17 mouse cellular contexts compared by ENCODE assay signal in genomic region chr16:32942694-32943093, GRCm38 (mm10). TPM values are rescaled to one million over a fixed set of nuclear protein-coding genes. Genes with fewer than 3 reads are reported as not detected.
DNase-seq lines count a peak whose midpoint lies in the region; ATAC-seq and TF ChIP-seq lines count a peak whose summit lies in the region.
"Had no signal": no experiment of that assay in that cellular context is flagged by ENCODE, and none has a peak within 500 bp of the region (broad histone marks: within the 10 kb centered on the region; RNA-seq: fewer than 3 reads in every experiment).

No protein-coding gene starts in this region.

- no peaks in the 10 kb centered on the region for H3K4me1 ChIP-seq in forebrain, embryonic 14.5 days (ENCODE audit: control insufficient read depth, insufficient read depth, low read length)
- H3K4me1 ChIP-seq in forebrain, embryonic 11.5 days (replicated peaks; ENCODE audit: control insufficient read depth, insufficient read depth, low read length) = no peaks in the 10 kb centered on the region
- H3K4me1 ChIP-seq in limb, embryonic 13.5 days = peaks cover 6% of the 10 kb centered on the region
- peaks cover 10% of the 10 kb centered on the region for H3K4me1 ChIP-seq in limb, embryonic 10.5 days
- no peaks in the 10 kb centered on the region for H3K4me1 ChIP-seq in intestine, embryonic 16.5 days (ENCODE audit: control insufficient read depth, insufficient read depth, low read length)

- H3K36me3 ChIP-seq in forebrain, embryonic 14.5 days (ENCODE audit: control insufficient read depth, insufficient read depth, low read length) = no peaks in the 10 kb centered on the region
- no peaks in the 10 kb centered on the region for H3K36me3 ChIP-seq in forebrain, embryonic 11.5 days (ENCODE audit: control insufficient read depth, insufficient read depth, low read length)
- no peaks in the 10 kb centered on the region for H3K36me3 ChIP-seq in limb, embryonic 13.5 days
- 0 out of 2 replicates have a peak, but pooled peaks cover 3% of the 10 kb centered on the region for H3K36me3 ChIP-seq in limb, embryonic 10.5 days
- H3K36me3 ChIP-seq in myocyte (ENCODE audit: control insufficient read depth, insufficient read depth) = no peaks in the 10 kb centered on the region
- H3K36me3 ChIP-seq in intestine, embryonic 16.5 days (ENCODE audit: control insufficient read depth, insufficient read depth, low read length) = no peaks in the 10 kb centered on the region

- H3K79me2 ChIP-seq in myocyte (ENCODE audit: control insufficient read depth, insufficient read depth) = peaks cover 65% of the 10 kb centered on the region

- H3K27ac ChIP-seq in forebrain, embryonic 14.5 days (ENCODE audit: low read depth, low read length) = no peak overlapping the region
- no peak overlapping the region for H3K27ac ChIP-seq in forebrain, embryonic 11.5 days (ENCODE audit: low read depth, low read length)
- H3K27ac ChIP-seq in limb, embryonic 13.5 days = no peak overlapping the region
- H3K27ac ChIP-seq in limb, embryonic 10.5 days = no peak overlapping the region
- no peak overlapping the region for H3K27ac ChIP-seq in intestine, embryonic 16.5 days (ENCODE audit: low read length)

- TF ChIP-seq CTCF in brain, embryonic 14.5 days (IDR thresholded peaks at IDR 0.05; ENCODE audit: borderline replicate concordance, extremely low read depth, insufficient read depth, insufficient read length) = no peak

- peak; percentile 76; the same call in 1 of the 2 replicates for ATAC-seq in forebrain, embryonic 14.5 days
- ATAC-seq in forebrain, embryonic 11.5 days (replicated peaks; ENCODE audit: low FRiP score) = no peak
- ATAC-seq in limb, embryonic 13.5 days (ENCODE audit: low FRiP score, low read depth) = peak; percentile 57; the same call in 1 of the 2 replicates
- ATAC-seq in intestine, embryonic 16.5 days = no peak

- no peak overlapping the region for H3K4me3 ChIP-seq in forebrain, embryonic 14.5 days (ENCODE audit: low read depth, low read length)
- H3K4me3 ChIP-seq in forebrain, embryonic 11.5 days (ENCODE audit: low read depth, low read length) = no peak overlapping the region
- no peak overlapping the region for H3K4me3 ChIP-seq in limb, embryonic 13.5 days
- no peak overlapping the region for H3K4me3 ChIP-seq in limb, embryonic 10.5 days
- H3K4me3 ChIP-seq in myocyte = no peak overlapping the region
- H3K4me3 ChIP-seq in intestine, embryonic 16.5 days (ENCODE audit: low read length) = no peak overlapping the region

- H3K9ac ChIP-seq in forebrain, embryonic 14.5 days (ENCODE audit: low read length) = no peak overlapping the region
- no peak overlapping the region for H3K9ac ChIP-seq in forebrain, embryonic 11.5 days (ENCODE audit: low read length)
- H3K9ac ChIP-seq in limb, embryonic 13.5 days = no peak overlapping the region
- no peak overlapping the region for H3K9ac ChIP-seq in intestine, embryonic 16.5 days (ENCODE audit: low read depth, low read length)

- no peaks in the 10 kb centered on the region for H3K9me3 ChIP-seq in forebrain, embryonic 14.5 days (replicated peaks; ENCODE audit: control insufficient read depth, low read length)
- H3K9me3 ChIP-seq in forebrain, embryonic 11.5 days (ENCODE audit: control insufficient read depth, low read length) = no peaks in the 10 kb centered on the region
- H3K9me3 ChIP-seq in limb, embryonic 13.5 days = 0 out of 2 replicates have a peak, but pooled peaks cover 3% of the 10 kb centered on the region
- no peaks in the 10 kb centered on the region for H3K9me3 ChIP-seq in limb, embryonic 10.5 days (replicated peaks)
- H3K9me3 ChIP-seq in intestine, embryonic 16.5 days (ENCODE audit: control insufficient read depth, low read length) = no peaks in the 10 kb centered on the region

- no peak for TF ChIP-seq POLR2A in brain, embryonic 14.5 days (IDR thresholded peaks at IDR 0.05; ENCODE audit: borderline replicate concordance, extremely low read depth, insufficient read depth, insufficient read length, poor library complexity, severe bottlenecking)
- no peak for TF ChIP-seq POLR2A in myocyte (IDR thresholded peaks at IDR 0.05; ENCODE audit: insufficient read length, low read depth)

- no peak overlapping the region for H3ac ChIP-seq in myocyte (ENCODE audit: control insufficient read depth, insufficient read length)

- no peaks in the 10 kb centered on the region for H3K27me3 ChIP-seq in forebrain, embryonic 14.5 days (replicated peaks; ENCODE audit: control insufficient read depth, insufficient read depth, low read length)
- H3K27me3 ChIP-seq in forebrain, embryonic 11.5 days (ENCODE audit: control insufficient read depth, insufficient read depth, low read length) = no peaks in the 10 kb centered on the region
- no peaks in the 10 kb centered on the region for H3K27me3 ChIP-seq in limb, embryonic 13.5 days
- no peaks in the 10 kb centered on the region for H3K27me3 ChIP-seq in limb, embryonic 10.5 days (ENCODE audit: low read depth, poor library complexity, severe bottlenecking)
- no peaks in the 10 kb centered on the region for H3K27me3 ChIP-seq in myocyte (ENCODE audit: control insufficient read depth, insufficient read depth, insufficient read length)
- no peaks in the 10 kb centered on the region for H3K27me3 ChIP-seq in intestine, embryonic 16.5 days (replicated peaks; ENCODE audit: control insufficient read depth, insufficient read depth, low read length)

- peak; percentile 80 for DNase-seq in forebrain, embryonic 14.5 days (ENCODE audit: low spot score)
- no peak for DNase-seq in forebrain, embryonic 11.5 days (ENCODE audit: low spot score)
- no peak for DNase-seq in limb, embryonic 10.5 days (ENCODE audit: low spot score)
- peak; percentile 84 for DNase-seq in brain, embryonic 14.5 days (ENCODE audit: low read depth)
- no peak for DNase-seq in ovary, postnatal 10 days (ENCODE audit: low spot score)
- DNase-seq: cerebellum, postnatal 36 days; kidney, adult 11 months; kidney, postnatal 4 days; liver; lung, postnatal 10 days; right cerebral cortex, adult 18-20 months; thymus, postnatal 4 days had no signal

- H3K4me2 ChIP-seq in forebrain, embryonic 14.5 days (ENCODE audit: low read length) = no peak overlapping the region
- H3K4me2 ChIP-seq in forebrain, embryonic 11.5 days (ENCODE audit: low read depth, low read length, severe bottlenecking) = no peak overlapping the region
- H3K4me2 ChIP-seq in limb, embryonic 13.5 days (replicated peaks) = no peak overlapping the region
- H3K4me2 ChIP-seq in myocyte (ENCODE audit: low read depth) = peak overlapping the region; percentile 18
- H3K4me2 ChIP-seq in intestine, embryonic 16.5 days (ENCODE audit: low read depth, low read length) = no peak overlapping the region
- H3K4me2 ChIP-seq: heart, embryonic 11.5 days; midbrain, embryonic 11.5 days had no signal

- 71% methylated on average over 5 of the region's 5 CpGs for WGBS in forebrain, embryonic 14.5 days
- WGBS in forebrain, embryonic 11.5 days = 96% methylated on average over 5 of the region's 5 CpGs
- WGBS in limb, embryonic 13.5 days = 40% methylated on average over 5 of the region's 5 CpGs
- WGBS in limb, embryonic 10.5 days = 80% methylated on average over 5 of the region's 5 CpGs
- 73% methylated on average over 5 of the region's 5 CpGs for WGBS in intestine, embryonic 16.5 days

TF ChIP-seq in myocyte, 11 proteins besides CTCF, POLR2A, EP300 and RAD21:
- TF ChIP-seq MYOD1 (IDR thresholded peaks at IDR 0.05; ENCODE audit: control insufficient read depth in 1 of 3, insufficient read length in 2 of 3, low read depth in 2 of 3) (no peak), MAX (IDR thresholded peaks at IDR 0.05; ENCODE audit: low read depth) (no peak), TCF12 (IDR thresholded peaks at IDR 0.05; ENCODE audit: insufficient read depth, poor library complexity, severe bottlenecking) (no peak), SRF (IDR thresholded peaks at IDR 0.05; ENCODE audit: control insufficient read depth, insufficient read length, low read depth) (no peak), USF1 (IDR thresholded peaks at IDR 0.05; ENCODE audit: low read depth) (no peak), E2F4 (IDR thresholded peaks at IDR 0.05; ENCODE audit: insufficient read depth) (no peak)

RNA-seq across cellular contexts. Expression of gene Lrch3, which starts 28.8 kb away (rescaled TPM):
- polyA plus RNA-seq in forebrain, embryonic 14.5 days (2014; fragmentation: Nextera tagmentation; extraction: Ambion mirVana) = 24.3 and 36.0 TPM in 2 replicates
- polyA plus RNA-seq in forebrain, embryonic 11.5 days (2014; fragmentation: Nextera tagmentation; extraction: Ambion mirVana) = 38.1 and 39.1 TPM in 2 replicates
- 31.2 and 36.7 TPM in 2 replicates for polyA plus RNA-seq in limb, embryonic 13.5 days (2015; fragmentation: Nextera tagmentation; extraction: Ambion mirVana)
- polyA plus RNA-seq in limb, embryonic 10.5 days (2016; fragmentation: Nextera tagmentation; extraction: Ambion mirVana) = 29.1 and 35.9 TPM in 2 replicates
- 63.0 and 65.4 TPM in 2 replicates for polyA plus RNA-seq in brain, embryonic 14.5 days (2012; rRNA removed)
- 9.0 TPM for polyA plus RNA-seq in myocyte (2012; fragmentation: generic; extraction: Trizol)
- 10.0 and 11.5 TPM in 2 replicates for polyA plus RNA-seq in intestine, embryonic 16.5 days (2015; fragmentation: Nextera tagmentation; extraction: Ambion mirVana)

Comparison
In these comparisons a context has a peak if more than half of its experiments do, and no peak if none do; other contexts are left out.
1. ATAC-seq: peak in forebrain, embryonic 14.5 days (single experiment) and limb, embryonic 13.5 days (single experiment); none in forebrain, embryonic 11.5 days (single experiment) and intestine, embryonic 16.5 days (single experiment).
2. DNase-seq: peak in forebrain, embryonic 14.5 days (single experiment) and brain, embryonic 14.5 days (single experiment); none in forebrain, embryonic 11.5 days (single experiment), limb, embryonic 10.5 days (single experiment) and ovary, postnatal 10 days (single experiment).